Mouse (Mus musculus) thymus, adult 18-20 months (tissue): Measurements from ENCODE around the gene Slc13a5.

Experiments used
- DNase-seq, 2 experiments: peaks; one replicate each; pipeline ENCODE4 v3.0.0; 2022; ENCODE audit warnings: mixed read lengths in 2 of 2

Gene Slc13a5

GRCm38 (mm10) chr11:72203440-72203839 lies 63.6 kb downstream of the Slc13a5 start:
- DNase-seq, result no peak

GRCm38 (mm10) chr11:72196506-72196905 lies 70.5 kb downstream of the Slc13a5 start:
- no peak for DNase-seq

- DNase-seq, result no peak
Measured at GRCm38 (mm10) chr11:72194259-72194658, 72.8 kb downstream of the Slc13a5 start.
